Comparison of ENCODE assay signal across 8 mouse cellular contexts in the genomic region with DNA sequence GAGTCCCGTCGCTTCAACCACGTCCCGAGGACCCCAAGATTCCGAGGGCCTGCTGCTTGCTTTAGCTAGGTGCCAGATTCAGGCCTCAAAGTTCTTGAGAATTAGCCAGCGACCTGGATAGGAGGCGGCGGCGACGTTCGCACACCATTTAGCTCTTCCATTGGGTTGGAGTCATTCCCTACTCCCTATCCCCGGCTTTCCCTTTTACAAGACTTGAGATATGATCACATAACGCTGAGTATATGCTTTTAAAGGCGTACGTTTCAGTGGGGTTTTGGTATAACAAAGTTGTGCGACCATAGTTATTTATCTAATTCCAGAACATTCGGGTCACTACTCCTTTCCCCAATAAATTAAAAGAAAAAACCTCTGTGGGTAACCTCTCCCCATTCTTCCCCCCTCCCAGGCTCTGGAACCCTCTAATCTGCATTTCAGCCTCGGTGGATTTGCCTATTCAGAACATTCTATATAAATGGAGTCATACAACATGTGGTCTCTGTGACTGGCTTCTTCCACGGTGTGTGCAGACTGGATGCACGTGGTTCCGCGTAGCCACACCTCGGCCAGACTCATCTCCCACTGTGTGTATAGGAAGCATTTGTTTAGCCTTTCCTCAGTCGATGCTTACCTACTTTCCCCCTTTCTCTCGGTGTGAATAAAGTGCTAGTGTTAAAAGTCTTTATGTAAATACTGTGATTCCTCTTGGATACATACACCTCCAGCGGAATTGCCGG. TPM values are rescaled to one million over a fixed set of nuclear protein-coding genes. Genes with fewer than 3 reads are reported as not detected.
DNase-seq lines count a peak whose midpoint lies in the region; ATAC-seq and TF ChIP-seq lines count a peak whose summit lies in the region.

A gene (minus strand): TSS at position 351 of the 734 bp plus-strand sequence.

- intact Hi-C loops in left cerebral cortex, postnatal 4 days (cut with DNase I): no loop called here

- H3K4me3 ChIP-seq in lung, embryonic 14.5 days (ENCODE audit: low read depth, low read length): peak within 1 kb of the TSS; percentile 70
- H3K4me3 ChIP-seq in neural tube, embryonic 15.5 days (replicated peaks): peak within 1 kb of the TSS; percentile 83

- no peaks in the 10 kb centered on the region for H3K9me3 ChIP-seq in lung, embryonic 14.5 days (ENCODE audit: low read depth, low read length)
- H3K9me3 ChIP-seq in neural tube, embryonic 15.5 days (replicated peaks): no peaks in the 10 kb centered on the region

- H3K36me3 ChIP-seq in lung, embryonic 14.5 days (ENCODE audit: insufficient read depth): no peaks in the 10 kb centered on the region
- no peaks in the 10 kb centered on the region for H3K36me3 ChIP-seq in neural tube, embryonic 15.5 days

- H3K9ac ChIP-seq in lung, embryonic 14.5 days: peak within 1 kb of the TSS; percentile 70
- H3K9ac ChIP-seq in neural tube, embryonic 15.5 days (replicated peaks): peak within 1 kb of the TSS; percentile 93

- H3K4me2 ChIP-seq in lung, embryonic 14.5 days: peak within 1 kb of the TSS; percentile 91
- peak within 1 kb of the TSS; percentile 91 for H3K4me2 ChIP-seq in neural tube, embryonic 15.5 days

- peaks cover 18% of the 10 kb centered on the region; the same call in 1 of the 2 replicates for H3K27me3 ChIP-seq in lung, embryonic 14.5 days (ENCODE audit: insufficient read depth, low read length)
- peaks cover 9% of the 10 kb centered on the region for H3K27me3 ChIP-seq in neural tube, embryonic 15.5 days (replicated peaks)

- peak; percentile 1; the same call in 1 of the 2 replicates for ATAC-seq in lung, embryonic 14.5 days (ENCODE audit: insufficient read depth)
- ATAC-seq in granulocyte monocyte progenitor cell, adult 5-6 weeks (replicated peaks; ENCODE audit: poor library complexity, severe bottlenecking): peak; percentile 32; the same call in 1 of the 2 replicates
- peak; percentile 6; the same call in 1 of the 2 replicates for ATAC-seq in neural tube, embryonic 15.5 days (ENCODE audit: low FRiP score)

- H3K27ac ChIP-seq in lung, embryonic 14.5 days (ENCODE audit: low read depth): peak within 1 kb of the TSS; percentile 30; the same call in 1 of the 2 replicates
- H3K27ac ChIP-seq in neural tube, embryonic 15.5 days (replicated peaks): peak within 1 kb of the TSS; percentile 92

- no peak for TF ChIP-seq CTCF in lung, embryonic 14.5 days (IDR thresholded peaks at IDR 0.05; ENCODE audit: low read depth)

- H3K4me1 ChIP-seq in lung, embryonic 14.5 days (ENCODE audit: insufficient read depth): 0 out of 2 replicates have a peak, but pooled peaks cover 3% of the 10 kb centered on the region
- H3K4me1 ChIP-seq in neural tube, embryonic 15.5 days: peaks cover 44% of the 10 kb centered on the region

- 13% methylated on average over 27 of the region's 27 CpGs for WGBS in lung, embryonic 14.5 days
- WGBS in neural tube, embryonic 15.5 days: 15% methylated on average over 27 of the region's 27 CpGs

- no peak for DNase-seq in lung, embryonic 14.5 days
- DNase-seq in lung, postnatal 10 days: no peak
- DNase-seq in adrenal gland, postnatal 4 days (ENCODE audit: low spot score in 2 of 2): no peak
- DNase-seq in left cerebral cortex, postnatal 4 days: no peak
- no peak for DNase-seq in right cerebral cortex, postnatal 25 days
- DNase-seq in urinary bladder, postnatal 36 days (ENCODE audit: low spot score in 2 of 2): no peak

RNA-seq across cellular contexts. Expression of the gene that starts here (rescaled TPM):
- polyA plus RNA-seq in lung, embryonic 14.5 days (2014; fragmentation: Nextera tagmentation; extraction: Ambion mirVana): 10.3 and 12.2 TPM in 2 replicates
- total RNA-seq in adrenal gland, postnatal 4 days (2021): 10 to 100 TPM; 42.8 to 55.3 TPM
- 6.7 and 19.6 TPM in 2 replicates for total RNA-seq in granulocyte monocyte progenitor cell, adult 5-6 weeks (2014; fragmentation: Nextera tagmentation)
- total RNA-seq in granulocyte monocyte progenitor cell, adult 5-6 weeks (2017): 3.2 and 9.2 TPM in 2 replicates
- total RNA-seq in left cerebral cortex, postnatal 4 days (2021): 10 to 100 TPM; 66.3 to 72.2 TPM
- 42.0 and 50.9 TPM in 2 replicates for polyA plus RNA-seq in neural tube, embryonic 15.5 days (2015; fragmentation: Nextera tagmentation; extraction: Ambion mirVana)
